Mouse (Mus musculus) myocyte (in vitro differentiated cells): ENCODE measurements around the gene Gm9936.

Experiments
- CEBPB ChIP-seq: IDR thresholded peaks from 2 replicates; pipeline ENCODE4 v1.6.1; 2011; ENCODE audit warnings: mild to moderate bottlenecking, moderate library complexity; ENCODE audit not compliant: poor library complexity, insufficient read depth, severe bottlenecking
- MAX ChIP-seq: IDR thresholded peaks from one replicate; pipeline ENCODE4 v1.6.1; 2011; ENCODE audit warnings: low read depth, mild to moderate bottlenecking, control low read depth
- POLR2A ChIP-seq: IDR thresholded peaks from one replicate; pipeline ENCODE4 v1.6.1; 2011; ENCODE audit warnings: low read depth, mild to moderate bottlenecking, control low read depth, moderate library complexity; ENCODE audit not compliant: insufficient read length
- TCF12 ChIP-seq: IDR thresholded peaks from one replicate; pipeline ENCODE4 v1.6.1; 2011; ENCODE audit warnings: mild to moderate bottlenecking, control low read depth; ENCODE audit not compliant: poor library complexity, insufficient read depth, severe bottlenecking
- USF1 ChIP-seq: IDR thresholded peaks from one replicate; pipeline ENCODE4 v1.6.1; 2011; ENCODE audit warnings: low read depth, mild to moderate bottlenecking, control low read depth, moderate library complexity

DNA sequence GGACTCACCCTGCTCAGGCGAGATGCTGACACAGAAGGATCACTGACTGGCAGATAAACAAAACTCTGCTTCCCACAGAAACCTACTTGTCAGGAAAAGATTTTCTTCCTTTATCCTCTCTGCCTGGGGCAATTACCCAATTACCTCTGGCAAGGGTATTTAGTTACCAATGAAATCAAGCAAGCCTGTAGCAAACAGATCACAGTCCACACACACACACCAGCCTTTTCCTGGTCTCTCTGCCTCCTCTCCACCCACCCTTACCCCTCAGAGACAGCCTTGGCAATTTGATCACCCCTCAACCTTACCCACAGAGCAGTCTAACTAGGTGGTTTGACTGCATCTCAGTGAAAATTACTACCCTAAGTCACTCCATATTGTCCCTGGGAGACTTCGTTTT is 30.5 kb upstream of the Gm9936 start:
- TF ChIP-seq USF1 (no peak), CEBPB (no peak), MAX (no peak), POLR2A (no peak), TCF12 (no peak)
